Mouse (Mus musculus): ENCODE results near the gene Arhgap28. TPM values are rescaled to one million over a fixed set of nuclear protein-coding genes. Genes with fewer than 3 reads are reported as not detected.

The Arhgap28 gene
- total RNA-seq, 2 experiments from 2014 or later, result 18.7 to 22.7 TPM

- no peak for DNase-seq (ENCODE audit: low spot score in 2 of 2)
These were observed 10.4 kb downstream of the Arhgap28 start for GRCm38 (mm10) chr17:67993371-67994045.

- DNase-seq (ENCODE audit: low spot score in 2 of 2), result no peak
These were observed 14.2 kb downstream of the Arhgap28 start for GRCm38 (mm10) chr17:67989716-67990115.

GRCm38 (mm10) chr17:67988920-67989621, 14.8 kb downstream of the Arhgap28 start:
- peak in 1 of 2 experiments; percentile 53 for DNase-seq (ENCODE audit: low spot score in 2 of 2)

- DNase-seq (ENCODE audit: low spot score in 2 of 2), result no peak
These were observed 18.4 kb downstream of the Arhgap28 start for GRCm38 (mm10) chr17:67985532-67985931.

- no peak for DNase-seq (ENCODE audit: low spot score in 2 of 2)
These were observed 23.3 kb downstream of the Arhgap28 start for GRCm38 (mm10) chr17:67980573-67980972.

- DNase-seq (ENCODE audit: low spot score in 2 of 2), result no peak
These were observed 24.7 kb downstream of the Arhgap28 start for GRCm38 (mm10) chr17:67979248-67979647.

- peak; percentile 58 to 74 for DNase-seq (ENCODE audit: low spot score in 2 of 2)
These were observed 25.1 kb downstream of the Arhgap28 start for GRCm38 (mm10) chr17:67978786-67979185.

GRCm38 (mm10) chr17:67976465-67976864, 27.5 kb downstream of the Arhgap28 start:
- DNase-seq (ENCODE audit: low spot score in 2 of 2), result no peak

GRCm38 (mm10) chr17:67976027-67976426, 27.9 kb downstream of the Arhgap28 start:
- DNase-seq (ENCODE audit: low spot score in 2 of 2), result no peak

GRCm38 (mm10) chr17:67974679-67975078, 29.2 kb downstream of the Arhgap28 start:
- DNase-seq (ENCODE audit: low spot score in 2 of 2), result no peak

GRCm38 (mm10) chr17:67966853-67967540, 36.9 kb downstream of the Arhgap28 start:
- no peak for DNase-seq (ENCODE audit: low spot score in 2 of 2)

- DNase-seq (ENCODE audit: low spot score in 2 of 2), result no peak
These were observed 41.1 kb downstream of the Arhgap28 start for GRCm38 (mm10) chr17:67962858-67963257.

- no peak for DNase-seq (ENCODE audit: low spot score in 2 of 2)
These were observed 41.9 kb downstream of the Arhgap28 start for GRCm38 (mm10) chr17:67962020-67962419.

- no peak for DNase-seq (ENCODE audit: low spot score in 2 of 2)
These were observed 45.0 kb downstream of the Arhgap28 start for GRCm38 (mm10) chr17:67958909-67959308.

GRCm38 (mm10) chr17:67957603-67958002, 46.3 kb downstream of the Arhgap28 start:
- no peak for DNase-seq (ENCODE audit: low spot score in 2 of 2)

- no peak for DNase-seq (ENCODE audit: low spot score in 2 of 2)
These were observed 47.8 kb downstream of the Arhgap28 start for GRCm38 (mm10) chr17:67955876-67956690.

- DNase-seq (ENCODE audit: low spot score in 2 of 2), result no peak
These were observed 49.0 kb downstream of the Arhgap28 start for GRCm38 (mm10) chr17:67954961-67955360.

GRCm38 (mm10) chr17:67950523-67951213, 53.3 kb downstream of the Arhgap28 start:
- no peak for DNase-seq (ENCODE audit: low spot score in 2 of 2)

GRCm38 (mm10) chr17:67948601-67949000, 55.3 kb downstream of the Arhgap28 start:
- DNase-seq (ENCODE audit: low spot score in 2 of 2), result no peak

- DNase-seq (ENCODE audit: low spot score in 2 of 2), result no peak
These were observed 58.5 kb downstream of the Arhgap28 start for GRCm38 (mm10) chr17:67945453-67945852.

GRCm38 (mm10) chr17:67944256-67944655, 59.7 kb downstream of the Arhgap28 start:
- no peak for DNase-seq (ENCODE audit: low spot score in 2 of 2)

Data from adrenal gland, postnatal 4 days (tissue).